Mouse (Mus musculus): Measurements from ENCODE around the gene Ano3. TPM values are rescaled to one million over a fixed set of nuclear protein-coding genes. Genes with fewer than 3 reads are reported as not detected.

The Ano3 gene
- polyA plus RNA-seq, 1 experiment: 42.7 TPM

DNA sequence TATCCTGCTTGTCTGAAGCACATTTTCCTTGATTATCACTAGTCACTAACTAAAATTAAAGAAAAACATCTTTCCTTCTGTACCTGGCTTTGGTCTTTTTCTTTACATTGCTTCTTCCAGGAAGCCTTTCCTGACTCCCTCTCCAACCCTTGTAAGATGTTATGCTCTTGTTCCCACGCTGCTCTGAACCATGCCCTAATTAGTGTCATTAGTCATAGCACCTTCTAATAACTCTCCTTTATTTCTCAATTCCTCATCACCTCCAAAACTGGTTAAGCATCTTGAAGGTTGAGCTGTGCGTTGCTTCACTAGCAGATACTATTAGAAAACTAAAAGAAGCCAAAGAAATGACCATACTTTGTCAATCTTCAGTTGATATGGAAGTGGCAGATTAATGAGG, 193.2 kb downstream of the Ano3 start:
- no peak for TF ChIP-seq CTCF (IDR thresholded peaks at IDR 0.05; ENCODE audit: extremely low read depth, insufficient read depth, low read length)
- TF ChIP-seq POLR2A (IDR thresholded peaks at IDR 0.05; ENCODE audit: extremely low read depth, insufficient read depth, low read length): no peak
- Histone ChIP-seq H3K4me1 (ENCODE audit: control insufficient read depth, insufficient read depth, low read length) (no peaks in the 10 kb centered on the region), H3K27ac (ENCODE audit: insufficient read depth, low read length) (no peak overlapping the region), H3K4me3 (ENCODE audit: insufficient read depth, low read length) (no peak overlapping the region)

GRCm38 (mm10) chr2:110740493-110740892, 210.2 kb downstream of the Ano3 start:
- Histone ChIP-seq H3K4me3 (ENCODE audit: insufficient read depth, low read length) (no peak overlapping the region), H3K27ac (ENCODE audit: insufficient read depth, low read length) (no peak overlapping the region), H3K4me1 (ENCODE audit: control insufficient read depth, insufficient read depth, low read length) (peaks cover 2% of the 10 kb centered on the region)
- TF ChIP-seq CTCF (IDR thresholded peaks at IDR 0.05; ENCODE audit: extremely low read depth, insufficient read depth, low read length) (no peak), POLR2A (IDR thresholded peaks at IDR 0.05; ENCODE audit: extremely low read depth, insufficient read depth, low read length) (no peak)

DNA sequence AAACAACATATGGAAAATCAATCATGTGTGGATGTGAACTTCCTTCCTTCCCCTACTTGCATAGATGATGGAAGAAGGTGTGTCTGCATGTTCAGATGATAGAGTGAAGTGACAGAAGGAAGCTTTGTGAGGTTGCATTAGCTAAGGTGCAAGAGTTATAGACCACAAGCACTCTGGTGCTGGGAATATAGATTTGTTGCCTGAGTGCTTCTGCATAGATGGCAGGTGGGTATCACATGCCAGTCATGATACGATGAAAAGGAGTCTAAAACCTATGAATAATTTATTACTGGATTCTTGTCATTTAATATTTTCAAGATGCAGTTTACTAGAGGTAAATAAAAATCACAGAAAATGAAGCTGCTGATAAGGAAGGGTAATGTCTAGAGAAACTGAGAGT, 210.9 kb downstream of the Ano3 start:
- Histone ChIP-seq H3K4me1 (ENCODE audit: control insufficient read depth, insufficient read depth, low read length) (peaks cover 2% of the 10 kb centered on the region), H3K4me3 (ENCODE audit: insufficient read depth, low read length) (no peak overlapping the region), H3K27ac (ENCODE audit: insufficient read depth, low read length) (no peak overlapping the region)
- no peak for TF ChIP-seq POLR2A (IDR thresholded peaks at IDR 0.05; ENCODE audit: extremely low read depth, insufficient read depth, low read length)
- TF ChIP-seq CTCF (IDR thresholded peaks at IDR 0.05; ENCODE audit: extremely low read depth, insufficient read depth, low read length): no peak

- H3K27ac ChIP-seq (ENCODE audit: insufficient read depth, low read length): no peak overlapping the region
- H3K4me1 ChIP-seq (ENCODE audit: control insufficient read depth, insufficient read depth, low read length): peaks cover 2% of the 10 kb centered on the region
- no peak overlapping the region for H3K4me3 ChIP-seq (ENCODE audit: insufficient read depth, low read length)
- TF ChIP-seq CTCF (IDR thresholded peaks at IDR 0.05; ENCODE audit: extremely low read depth, insufficient read depth, low read length) (no peak), POLR2A (IDR thresholded peaks at IDR 0.05; ENCODE audit: extremely low read depth, insufficient read depth, low read length) (no peak)
These were observed 212.7 kb downstream of the Ano3 start for GRCm38 (mm10) chr2:110737981-110738380.

DNA sequence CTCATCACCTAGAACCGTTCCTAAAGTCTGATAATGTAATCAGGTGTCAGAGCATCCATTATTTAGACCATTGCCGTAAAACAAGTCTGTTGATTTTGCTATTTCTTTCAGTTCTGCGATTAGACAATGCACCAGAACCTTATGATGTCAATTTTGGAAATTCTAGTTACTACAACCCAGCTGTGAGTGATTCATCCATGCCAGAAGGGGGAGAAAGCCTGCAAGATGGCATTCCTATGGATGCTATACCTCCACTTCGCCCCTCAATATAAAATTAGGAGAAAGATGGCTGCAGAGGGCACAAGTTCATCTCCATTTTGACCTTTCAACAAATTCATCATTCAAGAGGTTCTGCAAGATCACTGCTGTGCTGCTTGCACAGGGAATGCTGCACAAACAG, 213.5 kb downstream of the Ano3 start:
- Histone ChIP-seq H3K27ac (ENCODE audit: insufficient read depth, low read length) (peak overlapping the region; percentile 67; the same call in 1 of the 2 replicates), H3K4me3 (ENCODE audit: insufficient read depth, low read length) (no peak overlapping the region), H3K4me1 (ENCODE audit: control insufficient read depth, insufficient read depth, low read length) (peaks cover 2% of the 10 kb centered on the region)
- no peak for TF ChIP-seq POLR2A (IDR thresholded peaks at IDR 0.05; ENCODE audit: extremely low read depth, insufficient read depth, low read length)
- no peak for TF ChIP-seq CTCF (IDR thresholded peaks at IDR 0.05; ENCODE audit: extremely low read depth, insufficient read depth, low read length)

DNA sequence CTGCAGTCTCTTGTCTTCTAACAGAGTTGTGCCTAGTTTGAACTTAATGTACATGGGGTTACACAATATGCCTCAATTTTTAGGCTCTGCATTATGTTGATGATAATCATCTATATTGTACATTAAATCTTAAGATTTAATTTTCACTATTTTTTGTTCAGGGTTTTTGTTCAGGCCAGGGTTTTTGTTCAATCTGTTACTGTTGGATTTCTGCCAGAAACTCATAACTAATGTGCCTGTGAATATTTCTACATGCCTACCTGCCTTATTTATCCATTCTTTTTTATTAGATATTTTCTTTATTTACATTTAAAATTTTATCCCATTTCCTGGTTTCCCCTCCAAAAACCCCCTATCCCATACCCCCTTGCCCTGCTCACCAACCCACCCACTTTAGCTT, 224.6 kb downstream of the Ano3 start:
- no peak overlapping the region for H3K27ac ChIP-seq (ENCODE audit: insufficient read depth, low read length)
- no peak overlapping the region for H3K4me3 ChIP-seq (ENCODE audit: insufficient read depth, low read length)
- peaks cover 2% of the 10 kb centered on the region; the same call in 1 of the 2 replicates for H3K4me1 ChIP-seq (ENCODE audit: control insufficient read depth, insufficient read depth, low read length)
- TF ChIP-seq POLR2A (IDR thresholded peaks at IDR 0.05; ENCODE audit: extremely low read depth, insufficient read depth, low read length): no peak
- TF ChIP-seq CTCF (IDR thresholded peaks at IDR 0.05; ENCODE audit: extremely low read depth, insufficient read depth, low read length): no peak

DNA sequence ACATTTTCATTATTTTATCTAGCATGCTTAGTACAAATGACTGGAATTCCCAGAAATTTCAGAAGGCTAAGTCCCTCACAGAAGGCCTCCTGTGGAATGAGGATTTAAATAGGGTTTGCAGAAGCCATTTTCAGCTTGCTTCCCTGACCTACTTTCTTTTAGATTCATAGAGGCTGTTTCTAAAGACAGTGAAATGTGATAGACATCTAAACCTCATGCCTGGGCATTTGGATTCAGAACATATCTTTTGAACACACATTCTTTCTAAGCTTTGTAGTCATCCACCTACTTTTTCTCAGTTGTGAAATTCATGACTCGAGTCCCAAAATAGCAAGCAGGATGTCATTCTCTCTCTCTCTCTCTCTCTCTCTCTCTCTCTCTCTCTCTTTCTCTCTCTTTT, 228.5 kb downstream of the Ano3 start:
- TF ChIP-seq CTCF (IDR thresholded peaks at IDR 0.05; ENCODE audit: extremely low read depth, insufficient read depth, low read length) (no peak), POLR2A (IDR thresholded peaks at IDR 0.05; ENCODE audit: extremely low read depth, insufficient read depth, low read length) (no peak)
- Histone ChIP-seq H3K4me1 (ENCODE audit: control insufficient read depth, insufficient read depth, low read length) (peaks cover 2% of the 10 kb centered on the region; the same call in 1 of the 2 replicates), H3K27ac (ENCODE audit: insufficient read depth, low read length) (no peak overlapping the region), H3K4me3 (ENCODE audit: insufficient read depth, low read length) (no peak overlapping the region)

DNA sequence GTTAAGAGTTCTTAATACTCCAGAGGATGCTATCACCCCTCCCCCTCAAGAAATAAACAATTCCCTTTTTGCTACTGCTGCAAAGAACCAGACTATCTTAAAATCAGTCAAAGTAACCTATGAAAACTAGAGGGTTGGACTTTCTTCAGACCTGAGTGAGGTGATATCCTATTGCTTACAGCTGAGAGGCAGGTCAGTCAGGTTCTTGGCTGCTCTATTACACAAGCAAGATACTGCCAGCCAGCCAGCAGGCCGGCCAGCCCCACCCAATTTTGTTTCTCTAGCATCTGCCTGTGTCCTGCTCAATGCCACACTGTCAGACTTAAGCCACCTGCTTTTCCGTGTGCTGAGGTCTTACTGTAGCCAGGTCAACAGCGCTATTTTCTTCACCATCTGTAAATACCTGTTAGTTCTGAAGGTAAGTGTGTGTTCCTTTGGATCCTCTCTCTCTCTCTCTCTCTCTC, 229.4 kb downstream of the Ano3 start, which contains the start of gene Muc15:
Gene Muc15 (plus strand): TSS at position 51 of the 464 bp plus-strand sequence.
- peaks cover 2% of the 10 kb centered on the region; the same call in 1 of the 2 replicates for H3K4me1 ChIP-seq (ENCODE audit: control insufficient read depth, insufficient read depth, low read length)
- no peak within 1 kb of the TSS for H3K4me3 ChIP-seq (ENCODE audit: insufficient read depth, low read length)
- TF ChIP-seq CTCF (IDR thresholded peaks at IDR 0.05; ENCODE audit: extremely low read depth, insufficient read depth, low read length) (no peak), POLR2A (IDR thresholded peaks at IDR 0.05; ENCODE audit: extremely low read depth, insufficient read depth, low read length) (no peak)
- no peak within 1 kb of the TSS for H3K27ac ChIP-seq (ENCODE audit: insufficient read depth, low read length)

GRCm38 (mm10) chr2:110719051-110719450, 231.7 kb downstream of the Ano3 start:
- peaks cover 2% of the 10 kb centered on the region; the same call in 1 of the 2 replicates for H3K4me1 ChIP-seq (ENCODE audit: control insufficient read depth, insufficient read depth, low read length)
- TF ChIP-seq CTCF (IDR thresholded peaks at IDR 0.05; ENCODE audit: extremely low read depth, insufficient read depth, low read length) (no peak), POLR2A (IDR thresholded peaks at IDR 0.05; ENCODE audit: extremely low read depth, insufficient read depth, low read length) (no peak)
- no peak overlapping the region for H3K27ac ChIP-seq (ENCODE audit: insufficient read depth, low read length)
- no peak overlapping the region for H3K4me3 ChIP-seq (ENCODE audit: insufficient read depth, low read length)

DNA sequence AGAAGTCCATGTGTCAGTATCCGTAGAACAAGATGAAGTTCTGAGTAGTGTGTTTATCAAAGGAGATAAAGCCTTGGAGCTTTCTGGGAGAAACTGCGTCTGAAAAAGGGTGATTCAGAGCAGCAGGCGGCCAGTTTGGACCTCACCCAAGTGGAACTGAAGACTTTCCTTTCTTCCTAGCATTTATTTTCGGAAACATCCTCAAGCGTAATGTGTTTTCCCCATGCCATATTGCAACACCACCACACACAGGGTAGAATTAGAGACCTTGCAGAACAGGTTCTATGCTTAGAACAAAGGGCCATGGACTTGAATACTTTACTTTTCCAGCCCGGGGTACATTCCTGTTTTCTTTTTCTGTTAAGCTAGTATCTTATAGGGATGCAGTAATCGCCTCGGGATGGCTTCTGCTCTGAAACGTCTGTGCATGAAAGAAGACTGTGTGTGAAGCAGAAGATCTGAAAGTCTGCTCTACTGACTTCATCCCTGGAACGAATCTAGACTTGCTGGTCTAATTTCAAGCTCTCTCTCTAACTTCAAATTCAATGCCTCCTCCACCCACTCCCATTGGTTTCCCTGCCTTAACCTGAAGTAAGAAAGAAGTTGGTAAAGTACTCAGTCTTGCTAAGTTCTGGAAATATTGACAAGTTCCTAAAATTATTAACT, 240.5 kb downstream of the Ano3 start:
- Histone ChIP-seq H3K4me3 (ENCODE audit: insufficient read depth, low read length) (no peak overlapping the region), H3K4me1 (ENCODE audit: control insufficient read depth, insufficient read depth, low read length) (peaks cover 4% of the 10 kb centered on the region), H3K27ac (ENCODE audit: insufficient read depth, low read length) (peak overlapping the region; percentile 81; the same call in 1 of the 2 replicates)
- TF ChIP-seq POLR2A (IDR thresholded peaks at IDR 0.05; ENCODE audit: extremely low read depth, insufficient read depth, low read length) (no peak), CTCF (IDR thresholded peaks at IDR 0.05; ENCODE audit: extremely low read depth, insufficient read depth, low read length) (no peak)

All from cortical plate, adult 2 months (tissue).